Mouse (Mus musculus): Measurements from ENCODE around the gene BC030867.
A peak's percentile ranks its signal among the peaks of the same experiment; 100 is the strongest.

DNA sequence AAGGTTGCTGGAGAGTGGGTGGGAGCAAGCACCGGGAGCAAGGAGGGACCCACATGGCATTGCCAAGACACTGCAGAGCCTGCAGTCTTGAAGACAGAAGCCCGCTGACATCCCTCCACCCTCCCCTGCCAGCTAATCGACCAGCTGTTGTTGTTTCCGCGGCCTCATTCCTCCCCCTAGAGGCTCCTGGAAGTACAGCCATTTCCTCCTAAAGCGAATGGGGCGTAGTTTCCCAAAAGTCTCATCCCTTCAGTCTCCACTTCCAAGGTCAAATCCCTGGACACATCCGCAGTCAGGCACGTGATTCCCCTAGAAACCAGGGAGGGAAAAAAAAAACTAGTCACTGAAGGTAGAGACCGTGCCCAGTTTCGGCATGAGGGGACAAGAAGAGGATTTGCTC, 18.8 kb downstream of the BC030867 start:
- TF ChIP-seq CTCF (IDR thresholded peaks at IDR 0.05; ENCODE audit: control insufficient read depth, insufficient read depth, insufficient replicate concordance, low read depth, low read length) (peak; percentile 43), POLR2A (IDR thresholded peaks at IDR 0.05; ENCODE audit: control insufficient read depth, low read depth, low read length) (no peak)

Data from testis, adult 2 months (tissue).